Mouse (Mus musculus) lung, postnatal 25 days (tissue): ENCODE results near the gene Crygb.
"Not testable (repeated sequence)": the region's sequence is repeated elsewhere in the genome, so short reads cannot be mapped to it uniquely, and the experiment has no call there.

ENCODE experiments used
- DNase-seq: peaks from one replicate; pipeline ENCODE4 v3.0.0; 2022; ENCODE audit warnings: low spot score

Crygb gene

GRCm38 (mm10) chr1:65067842-65068241 is 14.2 kb downstream of the Crygb start:
- no peak for DNase-seq

- DNase-seq = no peak
These were observed 17.9 kb downstream of the Crygb start for GRCm38 (mm10) chr1:65064201-65064600.

GRCm38 (mm10) chr1:65063352-65063751 is 18.7 kb downstream of the Crygb start, which contains the start of gene Crygd:
TSS of gene Crygd (minus strand) at chr1:65063452.
- DNase-seq = no peak

- no peak for DNase-seq
These were observed 29.9 kb downstream of the Crygb start for GRCm38 (mm10) chr1:65052140-65052539.

GRCm38 (mm10) chr1:65051696-65052095 is 30.4 kb downstream of the Crygb start:
- no peak for DNase-seq

GRCm38 (mm10) chr1:65050952-65051351 is 31.1 kb downstream of the Crygb start, which contains the start of gene Cryge:
TSS of gene Cryge (minus strand) at chr1:65051149.
- not testable (repeated sequence) for DNase-seq

- DNase-seq = no peak
These were observed 33.3 kb downstream of the Crygb start for GRCm38 (mm10) chr1:65048781-65049180.

GRCm38 (mm10) chr1:65046401-65047109 is 35.5 kb downstream of the Crygb start:
- peak; percentile 21 for DNase-seq

- no peak for DNase-seq
These were observed 38.7 kb downstream of the Crygb start for GRCm38 (mm10) chr1:65043433-65043832.

GRCm38 (mm10) chr1:65041837-65042236 is 40.3 kb downstream of the Crygb start:
- DNase-seq = no peak

- no peak for DNase-seq
These were observed 41.3 kb downstream of the Crygb start for GRCm38 (mm10) chr1:65040806-65041205.

- no peak for DNase-seq
These were observed 42.4 kb downstream of the Crygb start for GRCm38 (mm10) chr1:65039679-65040078.

GRCm38 (mm10) chr1:65037542-65037941 is 44.5 kb downstream of the Crygb start:
- no peak for DNase-seq

- no peak for DNase-seq
These were observed 46.6 kb downstream of the Crygb start for GRCm38 (mm10) chr1:65035513-65035912.

GRCm38 (mm10) chr1:65032641-65033040 is 49.4 kb downstream of the Crygb start, which contains the start of gene Akr1cl:
TSS of gene Akr1cl (minus strand) at chr1:65032759.
- DNase-seq = no peak
